Mouse (Mus musculus): ENCODE results near the gene Epor. TPM values are rescaled to one million over a fixed set of nuclear protein-coding genes. Genes with fewer than 3 reads are reported as not detected.

The Epor gene
- total and polyA plus RNA-seq, 3 experiments, result 0.20 to 2.0 TPM; not detected in 1

DNA sequence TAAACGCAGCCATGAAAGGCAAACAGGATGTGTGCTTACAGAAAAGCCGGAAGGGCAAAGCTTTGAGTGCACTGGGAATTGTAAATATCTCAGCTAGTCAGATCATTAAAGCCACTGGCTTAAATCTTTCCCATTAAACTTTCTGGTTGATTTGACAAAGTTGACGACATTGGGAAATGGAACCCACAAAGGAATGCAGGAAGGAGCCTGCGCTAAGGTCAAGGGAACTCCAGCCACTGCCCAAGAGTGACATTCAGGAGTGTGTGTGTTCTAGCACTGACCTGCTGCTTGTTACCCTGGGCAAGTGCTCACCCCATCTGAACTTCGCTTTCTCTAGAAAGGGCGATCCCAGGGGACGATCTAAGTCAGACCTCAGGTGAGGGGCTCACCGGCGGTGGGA, 3.2 kb downstream of the Epor start:
- Histone ChIP-seq H3K4me1 (ENCODE audit: control insufficient read depth in 1 of 2, insufficient read depth in 2 of 2) (peaks cover 11 to 13% of the 10 kb centered on the region in 2 experiments), H3K36me3 (replicated peaks in 1 of 2; ENCODE audit: control insufficient read depth in 1 of 2, insufficient read depth in 1 of 2, low read length in 1 of 2) (peaks cover 3% of the 10 kb centered on the region in 2 experiments), H3K27me3 (replicated peaks) (peaks cover 40% of the 10 kb centered on the region), H3K27ac (ENCODE audit: insufficient read depth, low read depth) (no peak overlapping the region), H3K9me3 (replicated peaks; ENCODE audit: low read length) (no peaks in the 10 kb centered on the region), H3K4me2 (ENCODE audit: insufficient read depth, low read depth, poor library complexity, severe bottlenecking) (no peak overlapping the region), H3K4me3 (replicated peaks in 1 of 3; ENCODE audit: low read depth in 2 of 3, low read length in 2 of 3, poor library complexity in 1 of 3) (no peak overlapping the region), H3K79me2 (replicated peaks; ENCODE audit: control insufficient read depth, extremely low read depth, insufficient read depth, poor library complexity, severe bottlenecking) (0 out of 2 replicates have a peak, but pooled peaks cover 3% of the 10 kb centered on the region), H3K9ac (ENCODE audit: insufficient read depth, low read depth) (no peak overlapping the region)
- in situ Hi-C loops (cut with MboI; ENCODE audit: low pct_ligation_motif_present, low pct_unique_long_range_greater_than_20kb, low sequenced_read_pairs), result loop anchor here (5.0 kb wide), 1 partner anchor 42 kb away; the partner anchor contains the start of genes Ccdc151 and Prkcsh
- no peak for DNase-seq (ENCODE audit: extremely low read depth)
- dilution Hi-C loops (cut with MboI; ENCODE audit: extremely low pct_ligation_motif_present, extremely low pct_unique_long_range_greater_than_20kb, low sequenced_read_pairs), result no loop called here
- no peak for TF ChIP-seq RCOR1 (conservative IDR thresholded peaks at IDR 0.05; ENCODE audit: low read depth, low read length)
- TF ChIP-seq ZMIZ1 (IDR thresholded peaks at IDR 0.05; ENCODE audit: low read depth, low read length), result no peak
- no peak for TF ChIP-seq SIN3A (IDR thresholded peaks at IDR 0.05; ENCODE audit: low read length)
- TF ChIP-seq MEF2A (IDR thresholded peaks at IDR 0.05; ENCODE audit: borderline replicate concordance, low read depth, low read length), result no peak
- TF ChIP-seq MAX (IDR thresholded peaks at IDR 0.05; ENCODE audit: low read length), result no peak
- TF ChIP-seq USF2 (conservative IDR thresholded peaks at IDR 0.05; ENCODE audit: low read depth, low read length), result no peak
- TF ChIP-seq CTCF (conservative IDR thresholded peaks at IDR 0.05 in 1 of 2, IDR thresholded peaks at IDR 0.05 in 1 of 2; ENCODE audit: low read depth in 2 of 2, low read length in 2 of 2), result no peak
- no peak for TF ChIP-seq TBP (conservative IDR thresholded peaks at IDR 0.05; ENCODE audit: low read depth, low read length)
- TF ChIP-seq ZNF384 (IDR thresholded peaks at IDR 0.05; ENCODE audit: low read depth, low read length), result no peak
- no peak for TF ChIP-seq MAZ (IDR thresholded peaks at IDR 0.05; ENCODE audit: low read depth, low read length)
- no peak for TF ChIP-seq GABPA (IDR thresholded peaks at IDR 0.05; ENCODE audit: insufficient replicate concordance, low read depth, low read length)
- no peak for TF ChIP-seq JUND (conservative IDR thresholded peaks at IDR 0.05; ENCODE audit: low read depth, low read length)
- no peak for TF ChIP-seq IRF4 (IDR thresholded peaks at IDR 0.05; ENCODE audit: low read depth, low read length)
- TF ChIP-seq POLR2A (IDR thresholded peaks at IDR 0.05; ENCODE audit: low read depth, low read length), result no peak
- no peak for TF ChIP-seq SMC3 (IDR thresholded peaks at IDR 0.05; ENCODE audit: low read depth, low read length)

DNA sequence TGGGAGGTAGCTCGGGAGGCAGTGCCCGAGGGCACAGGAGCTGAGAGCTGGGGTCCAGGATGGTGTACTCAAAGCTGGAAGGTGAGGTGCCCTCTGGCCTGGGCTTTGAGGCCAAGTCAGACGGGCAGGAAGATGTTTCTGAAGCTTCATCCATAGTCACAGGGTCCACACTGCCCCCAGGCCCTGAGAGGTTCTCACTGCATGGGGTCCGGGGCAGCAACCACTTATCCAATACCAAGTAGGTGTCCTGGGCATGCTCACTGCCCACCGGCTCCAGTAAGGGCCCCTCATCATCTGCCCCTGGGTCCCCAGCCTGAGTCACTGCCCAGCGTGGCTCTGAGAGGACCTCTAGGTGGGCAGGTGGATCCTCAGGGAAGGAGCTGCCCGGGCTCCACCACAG, 4.1 kb downstream of the Epor start:
- dilution Hi-C loops (cut with MboI; ENCODE audit: extremely low pct_ligation_motif_present, extremely low pct_unique_long_range_greater_than_20kb, low sequenced_read_pairs), result no loop called here
- Histone ChIP-seq H3K27ac (ENCODE audit: insufficient read depth, low read depth) (no peak overlapping the region), H3K9ac (ENCODE audit: insufficient read depth, low read depth) (no peak overlapping the region)

More for the DNA sequence above, 4.1 kb downstream of the Epor start:
- no peaks in the 10 kb centered on the region for H3K9me3 ChIP-seq (replicated peaks; ENCODE audit: low read length)
- no peak overlapping the region for H3K4me2 ChIP-seq (ENCODE audit: insufficient read depth, low read depth, poor library complexity, severe bottlenecking)
- no peak overlapping the region for H3K4me3 ChIP-seq (replicated peaks in 1 of 3; ENCODE audit: low read depth in 2 of 3, low read length in 2 of 3, poor library complexity in 1 of 3)
- in situ Hi-C loops (cut with MboI; ENCODE audit: low pct_ligation_motif_present, low pct_unique_long_range_greater_than_20kb, low sequenced_read_pairs), result no loop called here
- 0 out of 2 replicates have a peak, but pooled peaks cover 3% of the 10 kb centered on the region for H3K79me2 ChIP-seq (replicated peaks; ENCODE audit: control insufficient read depth, extremely low read depth, insufficient read depth, poor library complexity, severe bottlenecking)
- no peak for TF ChIP-seq TCF12 (IDR thresholded peaks at IDR 0.05; ENCODE audit: low read depth, low read length)
- TF ChIP-seq MAX (IDR thresholded peaks at IDR 0.05; ENCODE audit: low read length), result no peak
- no peak for TF ChIP-seq ZMIZ1 (IDR thresholded peaks at IDR 0.05; ENCODE audit: low read depth, low read length)
- no peak for TF ChIP-seq ZNF384 (IDR thresholded peaks at IDR 0.05; ENCODE audit: low read depth, low read length)
- TF ChIP-seq USF2 (conservative IDR thresholded peaks at IDR 0.05; ENCODE audit: low read depth, low read length), result no peak
- no peak for TF ChIP-seq MXI1 (IDR thresholded peaks at IDR 0.05; ENCODE audit: low read depth, low read length)
- H3K27me3 ChIP-seq (replicated peaks), result peaks cover 40% of the 10 kb centered on the region
- peaks cover 11 to 17% of the 10 kb centered on the region in 2 experiments for H3K4me1 ChIP-seq (ENCODE audit: control insufficient read depth in 1 of 2, insufficient read depth in 2 of 2)
- H3K36me3 ChIP-seq (replicated peaks in 1 of 2; ENCODE audit: control insufficient read depth in 1 of 2, insufficient read depth in 1 of 2, low read length in 1 of 2), result peaks cover 3% of the 10 kb centered on the region in 2 experiments
- DNase-seq (ENCODE audit: extremely low read depth), result no peak
